Mouse (Mus musculus) myocyte (in vitro differentiated cells): ENCODE results near the gene Elk3. TPM values are rescaled to one million over a fixed set of nuclear protein-coding genes. Genes with fewer than 3 reads are reported as not detected.

Experiments used
- H3K27me3 ChIP-seq: one replicate; pipeline ENCODE4 v1.6.1; 2011; ENCODE audit not compliant: control insufficient read depth, insufficient read depth, insufficient read length
- H3K36me3 ChIP-seq: one replicate; pipeline ENCODE4 v1.6.1; 2011; ENCODE audit not compliant: control insufficient read depth, insufficient read depth
- H3K4me2 ChIP-seq: one replicate; pipeline ENCODE4 v1.6.1; 2011; ENCODE audit warnings: low read depth, control low read depth
- H3K4me3 ChIP-seq: one replicate; pipeline ENCODE4 v1.5.1; 2011; ENCODE audit warnings: mild to moderate bottlenecking, control low read depth, moderate library complexity
- H3K79me2 ChIP-seq: one replicate; pipeline ENCODE4 v1.6.1; 2011; ENCODE audit not compliant: control insufficient read depth, insufficient read depth
- H3ac ChIP-seq: one replicate; pipeline ENCODE4 v1.6.1; 2011; ENCODE audit not compliant: control insufficient read depth, insufficient read length
- CEBPB ChIP-seq: IDR thresholded peaks from 2 replicates; pipeline ENCODE4 v1.6.1; 2011; ENCODE audit warnings: mild to moderate bottlenecking, moderate library complexity; ENCODE audit not compliant: poor library complexity, insufficient read depth, severe bottlenecking
- E2F4 ChIP-seq: IDR thresholded peaks from one replicate; pipeline ENCODE4 v1.6.1; 2011; ENCODE audit warnings: mild to moderate bottlenecking, control low read depth, moderate library complexity; ENCODE audit not compliant: insufficient read depth
- MAX ChIP-seq: IDR thresholded peaks from one replicate; pipeline ENCODE4 v1.6.1; 2011; ENCODE audit warnings: low read depth, mild to moderate bottlenecking, control low read depth
- MYOD1 ChIP-seq, 3 experiments: IDR thresholded peaks; one replicate each; pipeline ENCODE4 v1.6.1; 2011; ENCODE audit warnings: control low read depth in 2 of 3, low read depth in 2 of 3, mild to moderate bottlenecking in 2 of 3, moderate library complexity in 1 of 3; ENCODE audit not compliant: insufficient read length in 2 of 3, control insufficient read depth in 1 of 3
- MYOG ChIP-seq, 3 experiments: IDR thresholded peaks; one replicate each; pipeline ENCODE4 v1.6.1; 2011; ENCODE audit warnings: control low read depth in 2 of 3, low read depth in 2 of 3, mild to moderate bottlenecking in 2 of 3; ENCODE audit not compliant: insufficient read length in 2 of 3, control insufficient read depth in 1 of 3, insufficient read depth in 1 of 3
- POLR2A ChIP-seq: IDR thresholded peaks from one replicate; pipeline ENCODE4 v1.6.1; 2011; ENCODE audit warnings: low read depth, mild to moderate bottlenecking, control low read depth, moderate library complexity; ENCODE audit not compliant: insufficient read length
- POLR2AphosphoS2 ChIP-seq: IDR thresholded peaks from one replicate; pipeline ENCODE4 v1.6.1; 2011; ENCODE audit warnings: low read depth, control low read depth; ENCODE audit not compliant: insufficient read length
- REST ChIP-seq: IDR thresholded peaks from one replicate; pipeline ENCODE4 v1.6.1; 2011; ENCODE audit warnings: mild to moderate bottlenecking, control low read depth, moderate library complexity; ENCODE audit not compliant: insufficient read depth, insufficient read length
- SRF ChIP-seq: IDR thresholded peaks from one replicate; pipeline ENCODE4 v1.6.1; 2011; ENCODE audit warnings: low read depth; ENCODE audit not compliant: control insufficient read depth, insufficient read length
- TCF12 ChIP-seq: IDR thresholded peaks from one replicate; pipeline ENCODE4 v1.6.1; 2011; ENCODE audit warnings: mild to moderate bottlenecking, control low read depth; ENCODE audit not compliant: poor library complexity, insufficient read depth, severe bottlenecking
- TCF3 ChIP-seq: IDR thresholded peaks from one replicate; pipeline ENCODE4 v1.6.1; 2011; ENCODE audit warnings: low read depth, control low read depth; ENCODE audit not compliant: insufficient read length
- USF1 ChIP-seq: IDR thresholded peaks from one replicate; pipeline ENCODE4 v1.6.1; 2011; ENCODE audit warnings: low read depth, mild to moderate bottlenecking, control low read depth, moderate library complexity
- polyA plus RNA-seq: library from polyadenylated mRNA; unstranded; fragments of >200 nt; fragmentation: generic; extraction: Trizol; gene quantifications from one replicate; pipeline ENCODE4 v1.2.1, GENCODE M21; 2012; ENCODE audit warnings: missing spikeins

The Elk3 gene
- polyA plus RNA-seq, 1 experiment: 28.4 TPM

DNA sequence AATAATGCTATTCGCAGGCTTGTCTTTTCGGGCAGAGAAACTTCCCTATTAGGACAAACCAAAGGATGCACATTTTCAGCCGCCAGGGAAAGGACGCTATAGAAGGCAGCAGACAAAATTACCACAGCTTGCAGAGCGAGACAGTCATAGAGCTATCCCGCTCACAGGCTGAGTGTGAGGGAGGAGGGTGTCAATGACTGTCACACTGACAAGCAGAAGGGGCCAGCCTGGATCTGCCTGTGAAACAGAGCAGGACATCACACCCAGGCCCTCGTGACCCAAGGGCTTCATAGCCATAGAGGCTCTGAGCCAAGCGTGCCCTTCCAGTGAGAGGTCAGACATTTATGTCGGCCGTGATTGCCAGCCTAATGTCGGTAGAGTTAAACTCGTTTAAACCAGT is 30.3 kb downstream of the Elk3 start:
- Histone ChIP-seq H3K27me3 (no peaks in the 10 kb centered on the region), H3K36me3 (peaks cover 9% of the 10 kb centered on the region), H3K4me3 (no peak overlapping the region), H3K79me2 (peaks cover 16% of the 10 kb centered on the region), H3K4me2 (no peak overlapping the region), H3ac (no peak overlapping the region)
- TF ChIP-seq TCF3 (no peak), MYOG (IDR thresholded peaks at IDR 0.05; ENCODE audit: control insufficient read depth in 1 of 3, insufficient read depth in 1 of 3, insufficient read length in 2 of 3, low read depth in 2 of 3) (no peak), TCF12 (no peak), USF1 (no peak), E2F4 (no peak), POLR2A (no peak), REST (no peak), CEBPB (no peak), MYOD1 (IDR thresholded peaks at IDR 0.05; ENCODE audit: control insufficient read depth in 1 of 3, insufficient read length in 2 of 3, low read depth in 2 of 3) (no peak), SRF (no peak)

DNA sequence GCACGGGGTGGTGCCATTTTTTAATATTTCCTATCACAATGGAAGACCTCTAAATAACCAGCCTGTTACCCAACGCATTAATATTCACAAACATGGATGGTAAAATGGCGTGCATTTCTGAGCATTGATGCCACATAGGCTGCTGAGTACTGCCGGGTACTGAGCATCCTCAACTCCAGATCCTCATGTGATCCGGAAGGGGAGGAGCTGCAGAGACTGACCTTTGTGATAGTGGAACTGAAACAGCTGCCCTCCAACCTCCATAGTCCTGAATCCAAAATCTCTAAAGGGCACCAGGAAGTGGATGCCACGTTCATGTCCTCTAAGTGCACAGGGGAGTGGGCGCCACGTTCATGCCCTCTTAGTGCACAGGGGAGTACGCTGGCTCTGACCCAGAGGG is 31.9 kb downstream of the Elk3 start:
- no peak overlapping the region for H3ac ChIP-seq
- H3K4me2 ChIP-seq: no peak overlapping the region
- no peak overlapping the region for H3K4me3 ChIP-seq
- no peaks in the 10 kb centered on the region for H3K27me3 ChIP-seq
- peaks cover 9% of the 10 kb centered on the region for H3K36me3 ChIP-seq
- peaks cover 8% of the 10 kb centered on the region for H3K79me2 ChIP-seq
- TF ChIP-seq MAX (no peak), SRF (no peak), USF1 (no peak), TCF3 (no peak), CEBPB (no peak), REST (no peak), MYOD1 (IDR thresholded peaks at IDR 0.05; ENCODE audit: control insufficient read depth in 1 of 3, insufficient read length in 2 of 3, low read depth in 2 of 3) (no peak), E2F4 (no peak), MYOG (IDR thresholded peaks at IDR 0.05; ENCODE audit: control insufficient read depth in 1 of 3, insufficient read depth in 1 of 3, insufficient read length in 2 of 3, low read depth in 2 of 3) (no peak), POLR2A (no peak), TCF12 (no peak), POLR2AphosphoS2 (no peak)

DNA sequence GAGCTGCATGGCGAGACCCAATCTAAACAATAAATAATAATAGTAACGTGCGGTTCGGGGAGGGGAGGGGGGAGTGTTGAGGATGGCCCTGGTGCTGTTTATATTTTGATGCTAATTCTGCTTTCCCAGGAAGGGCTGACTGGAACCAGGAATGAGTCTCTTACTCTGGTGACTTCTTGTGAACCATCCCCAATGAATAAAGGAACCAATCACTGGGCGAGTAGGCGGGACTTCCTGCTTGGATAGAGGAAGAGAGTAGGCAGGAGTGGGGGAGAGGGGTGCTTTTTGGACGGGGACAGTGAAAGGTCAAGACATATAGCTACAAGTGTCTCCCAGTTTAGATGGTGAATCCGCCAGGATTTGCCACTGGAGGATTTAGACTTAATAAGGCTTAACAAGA is 32.6 kb downstream of the Elk3 start:
- Histone ChIP-seq H3K4me3 (no peak overlapping the region), H3K36me3 (peaks cover 9% of the 10 kb centered on the region), H3K27me3 (no peaks in the 10 kb centered on the region), H3ac (no peak overlapping the region), H3K4me2 (no peak overlapping the region), H3K79me2 (peaks cover 7% of the 10 kb centered on the region)
- no peak for TF ChIP-seq CEBPB
- TF ChIP-seq MYOD1 (IDR thresholded peaks at IDR 0.05; ENCODE audit: control insufficient read depth in 1 of 3, insufficient read length in 2 of 3, low read depth in 2 of 3): no peak
- no peak for TF ChIP-seq MYOG (IDR thresholded peaks at IDR 0.05; ENCODE audit: control insufficient read depth in 1 of 3, insufficient read depth in 1 of 3, insufficient read length in 2 of 3, low read depth in 2 of 3)
- TF ChIP-seq MAX: no peak
- TF ChIP-seq E2F4: no peak
- no peak for TF ChIP-seq POLR2AphosphoS2
- no peak for TF ChIP-seq USF1
- TF ChIP-seq POLR2A: no peak
- no peak for TF ChIP-seq SRF
- TF ChIP-seq TCF3: no peak
- no peak for TF ChIP-seq TCF12
- TF ChIP-seq REST: no peak

DNA sequence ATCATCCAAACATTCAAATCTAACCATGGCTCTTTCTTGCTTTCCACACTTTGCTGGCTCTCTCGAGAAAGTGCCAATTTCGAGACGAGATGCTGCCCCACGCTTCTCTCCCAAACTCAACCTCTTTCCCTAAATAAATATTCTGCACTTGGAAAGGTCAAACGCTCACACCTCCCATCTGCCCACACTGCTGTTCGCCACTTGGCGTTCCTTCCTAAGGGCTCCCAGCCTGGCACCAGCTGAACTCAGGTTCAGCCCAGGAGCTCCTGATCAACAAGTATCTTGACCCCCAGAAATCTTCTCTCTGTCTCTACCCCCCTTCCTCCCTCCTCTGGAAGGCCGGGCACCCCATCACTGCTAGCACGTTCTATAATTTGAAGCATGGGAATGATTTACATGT is 34.1 kb downstream of the Elk3 start:
- TF ChIP-seq E2F4 (no peak), TCF3 (no peak), MAX (no peak), TCF12 (no peak), POLR2AphosphoS2 (no peak), USF1 (no peak), POLR2A (no peak), SRF (no peak), CEBPB (no peak), REST (no peak)
- Histone ChIP-seq H3ac (no peak overlapping the region), H3K79me2 (peaks cover 7% of the 10 kb centered on the region), H3K27me3 (no peaks in the 10 kb centered on the region), H3K36me3 (peaks cover 6% of the 10 kb centered on the region), H3K4me3 (no peak overlapping the region), H3K4me2 (no peak overlapping the region)

DNA sequence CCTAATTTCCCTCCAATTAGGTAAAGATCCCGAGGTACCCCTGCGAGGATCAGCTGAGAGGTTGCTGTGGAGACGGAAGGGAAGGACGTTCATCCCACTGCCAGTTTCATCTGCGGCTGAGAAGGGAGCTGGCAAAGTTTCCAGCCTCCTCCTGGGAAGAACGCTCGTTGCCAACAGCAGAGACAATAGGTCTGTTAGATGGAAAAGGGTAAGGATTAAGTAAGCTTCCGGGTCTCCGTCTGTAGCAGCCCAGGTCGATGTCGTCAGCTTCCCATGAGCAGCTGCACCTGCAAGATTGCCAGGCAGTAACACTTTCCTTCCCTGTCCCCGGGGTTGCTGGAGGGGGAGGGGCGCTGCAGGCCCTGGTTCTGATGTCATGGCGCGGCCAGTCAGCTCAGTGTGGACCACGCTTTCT is 34.6 kb downstream of the Elk3 start:
- Histone ChIP-seq H3K79me2 (peaks cover 7% of the 10 kb centered on the region), H3ac (no peak overlapping the region), H3K4me2 (no peak overlapping the region), H3K36me3 (peaks cover under 1% of the 10 kb centered on the region), H3K27me3 (no peaks in the 10 kb centered on the region), H3K4me3 (no peak overlapping the region)
- TF ChIP-seq MYOD1 (IDR thresholded peaks at IDR 0.05; ENCODE audit: control insufficient read depth in 1 of 3, insufficient read length in 2 of 3, low read depth in 2 of 3) (no peak), MYOG (IDR thresholded peaks at IDR 0.05; ENCODE audit: control insufficient read depth in 1 of 3, insufficient read depth in 1 of 3, insufficient read length in 2 of 3, low read depth in 2 of 3) (peak in 1 of 3 experiments; percentile 30)
